Mouse (Mus musculus) neural tube, embryonic 12.5 days (tissue): Measurements from ENCODE around the gene Tmem128. TPM values are rescaled to one million over a fixed set of nuclear protein-coding genes. Genes with fewer than 3 reads are reported as not detected.

Source experiments
- ATAC-seq: fragments of 200-750 bp; cut with Nextera tagmentation; 2 replicates; pipeline ENCODE4 v1.8.0; 2017; ENCODE audit warnings: low read depth, mild to moderate bottlenecking, moderate TSS enrichment, moderate library complexity; ENCODE audit not compliant: low FRiP score
- H3K27ac ChIP-seq: fragments of 300-500 bp; sonication (generic); 2 replicates; pipeline ENCODE4 v1.5.1; 2016
- H3K27me3 ChIP-seq: fragments of 300-500 bp; sonication (generic); replicated peaks from 2 replicates; pipeline ENCODE4 v1.6.1; 2016; ENCODE audit warnings: mild to moderate bottlenecking
- H3K36me3 ChIP-seq: fragments of 300-500 bp; sonication (generic); 2 replicates; pipeline ENCODE4 v1.6.1; 2016; ENCODE audit warnings: mild to moderate bottlenecking
- H3K4me1 ChIP-seq: fragments of 300-500 bp; sonication (generic); 2 replicates; pipeline ENCODE4 v1.6.1; 2016
- H3K4me2 ChIP-seq: fragments of 300-500 bp; sonication (generic); replicated peaks from 2 replicates; pipeline ENCODE4 v1.6.1; 2016; ENCODE audit warnings: mild to moderate bottlenecking
- H3K4me3 ChIP-seq: fragments of 300-500 bp; sonication (generic); 2 replicates; pipeline ENCODE4 v1.5.1; 2016
- H3K9ac ChIP-seq: fragments of 300-500 bp; sonication (generic); 2 replicates; pipeline ENCODE4 v1.6.1; 2016; ENCODE audit warnings: mild to moderate bottlenecking
- H3K9me3 ChIP-seq: fragments of 300-500 bp; sonication (generic); 2 replicates; pipeline ENCODE4 v1.6.1; 2016; ENCODE audit warnings: mild to moderate bottlenecking
- WGBS: fragments of 180-500 bp; shearing (Covaris S2); methylation state at CpG from one replicate; pipeline ENCODE4 v1.1.7; 2016; 5-methylcytosine and 5-hydroxymethylcytosine counted together
- polyA plus RNA-seq: library from polyadenylated mRNA; unstranded; fragments of >200 nt; fragmentation: Nextera tagmentation; extraction: Ambion mirVana; gene quantifications from 2 replicates; pipeline ENCODE4 v1.2.1, GENCODE M21; 2016

The Tmem128 gene
- polyA plus RNA-seq, result 101 and 105 TPM in 2 replicates

DNA sequence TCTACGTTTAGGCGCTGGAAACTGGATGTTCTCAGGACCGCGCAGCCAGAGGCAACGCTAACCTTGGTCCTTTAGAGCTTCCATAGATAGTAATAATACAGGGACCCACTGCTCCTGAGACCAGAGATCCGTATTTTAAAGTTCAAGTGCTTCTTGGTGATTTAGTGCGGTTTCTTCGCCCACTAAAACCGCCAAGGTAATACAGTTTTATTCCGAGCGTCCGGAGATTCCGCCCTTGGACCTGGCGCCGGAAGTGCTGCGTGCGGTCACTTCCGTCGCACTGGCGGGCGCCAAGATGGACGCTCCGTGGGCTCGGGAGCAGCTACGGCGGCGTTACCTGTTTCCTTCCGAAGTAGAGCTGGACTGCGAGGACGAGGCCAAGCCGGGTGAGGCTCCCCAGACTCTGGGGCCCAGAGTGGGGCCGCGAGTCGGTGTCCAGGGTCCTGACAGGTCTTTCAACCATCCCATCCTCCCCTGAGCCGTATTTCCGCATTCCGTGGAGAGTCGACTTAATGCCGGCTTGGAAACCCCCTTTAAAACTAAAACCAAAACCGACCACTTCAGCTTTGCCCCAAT lies at the start of gene Tmem128:
TSS of gene Tmem128 (plus strand) at position 79 of the 576 bp plus-strand sequence.
- Histone ChIP-seq H3K27ac (no peak within 1 kb of the TSS), H3K4me2 (peak within 1 kb of the TSS; percentile 80), H3K4me1 (peaks cover 5% of the 10 kb centered on the region; the same call in 1 of the 2 replicates), H3K9me3 (no peaks in the 10 kb centered on the region), H3K4me3 (peak within 1 kb of the TSS; percentile 78), H3K27me3 (no peaks in the 10 kb centered on the region), H3K9ac (peak within 1 kb of the TSS; percentile 71), H3K36me3 (peaks cover 29% of the 10 kb centered on the region)
- peak; percentile 67 for ATAC-seq
- WGBS, result under 1% methylated on average over 40 of the region's 40 CpGs

GRCm38 (mm10) chr5:38211691-38212090 lies 48.3 kb upstream of the Tmem128 start:
- Histone ChIP-seq H3K4me2 (no peak overlapping the region), H3K4me3 (no peak overlapping the region), H3K27me3 (no peaks in the 10 kb centered on the region), H3K9ac (no peak overlapping the region), H3K27ac (no peak overlapping the region), H3K9me3 (no peaks in the 10 kb centered on the region), H3K36me3 (peaks cover 71% of the 10 kb centered on the region), H3K4me1 (no peaks in the 10 kb centered on the region)
- 88% methylated on average over 8 of the region's 8 CpGs for WGBS
- no peak for ATAC-seq

DNA sequence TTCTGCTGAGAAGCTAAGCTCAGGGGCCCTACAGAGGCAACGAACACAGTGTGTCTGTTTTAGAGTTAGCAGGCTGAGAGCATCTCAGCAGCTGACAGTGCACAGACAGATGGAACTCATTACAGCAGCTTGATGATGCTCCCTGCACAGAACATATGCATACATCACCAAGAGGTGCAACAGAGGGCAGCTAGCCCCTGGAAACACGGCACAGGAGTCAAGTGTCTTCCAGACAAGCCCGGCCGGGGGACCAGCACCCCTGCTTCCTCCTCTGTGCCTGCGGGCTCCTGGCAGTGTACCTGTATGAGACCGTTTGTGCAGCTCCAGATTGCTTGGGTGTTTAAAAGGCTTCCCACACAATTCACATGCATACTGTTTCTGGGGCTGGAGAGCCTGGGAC lies 47.0 kb upstream of the Tmem128 start:
- no peaks in the 10 kb centered on the region for H3K27me3 ChIP-seq
- WGBS, result 83% methylated on average over 6 of the region's 6 CpGs
- H3K27ac ChIP-seq, result no peak overlapping the region
- no peak for ATAC-seq
- H3K9me3 ChIP-seq, result no peaks in the 10 kb centered on the region
- H3K36me3 ChIP-seq, result peaks cover 69% of the 10 kb centered on the region
- H3K4me2 ChIP-seq, result no peak overlapping the region
- no peak overlapping the region for H3K9ac ChIP-seq
- H3K4me1 ChIP-seq, result no peaks in the 10 kb centered on the region
- no peak overlapping the region for H3K4me3 ChIP-seq

GRCm38 (mm10) chr5:38219771-38220307 lies 40.1 kb upstream of the Tmem128 start:
- WGBS, result under 1% methylated on average over 35 of the region's 35 CpGs
- Histone ChIP-seq H3K4me2 (peak overlapping the region; percentile 79), H3K9me3 (no peaks in the 10 kb centered on the region), H3K4me3 (peak overlapping the region; percentile 86), H3K27me3 (no peaks in the 10 kb centered on the region), H3K27ac (peak overlapping the region; percentile 32; the same call in 1 of the 2 replicates), H3K4me1 (peaks cover 18% of the 10 kb centered on the region), H3K36me3 (peaks cover 13% of the 10 kb centered on the region), H3K9ac (peak overlapping the region; percentile 79)
- no peak; the same call in none of the 2 replicates for ATAC-seq

DNA sequence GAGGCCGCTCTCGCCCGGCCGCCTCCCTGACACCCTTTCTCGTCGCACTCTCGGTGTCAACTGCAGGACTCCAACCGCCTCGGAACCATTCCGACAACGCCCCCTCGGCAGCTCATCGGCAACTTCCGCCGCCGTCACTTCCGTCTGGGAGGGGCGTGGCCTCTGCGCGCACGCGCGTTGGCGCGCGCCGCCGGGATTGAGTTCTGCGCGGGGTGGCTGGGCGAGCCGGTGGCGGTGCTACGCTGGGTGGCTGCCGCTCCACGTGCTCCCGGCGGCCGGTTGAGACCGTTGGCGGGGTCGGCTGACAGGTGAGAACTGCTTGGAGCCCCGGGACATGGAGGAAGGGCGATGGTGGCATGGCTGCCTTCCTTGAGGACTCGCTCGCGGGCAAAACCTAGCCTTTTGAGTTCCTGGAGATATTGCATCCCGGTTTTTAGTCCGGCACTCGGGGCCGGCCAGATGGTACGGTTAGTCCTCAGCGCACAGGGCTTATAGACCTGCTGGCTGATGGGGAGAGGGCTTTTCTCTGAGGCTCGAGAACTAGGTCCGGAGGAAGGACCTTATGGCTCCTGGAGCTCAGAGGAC lies 39.6 kb upstream of the Tmem128 start, which contains the start of the genes Zbtb49 and Lyar:
TSS of gene Zbtb49 (minus strand) at position 130 of the 585 bp plus-strand sequence.
TSS of gene Lyar (plus strand) at position 143 of the 585 bp plus-strand sequence.
- peaks cover 18% of the 10 kb centered on the region for H3K4me1 ChIP-seq
- H3K4me3 ChIP-seq, result peak within 1 kb of the TSS; percentile 86
- no peaks in the 10 kb centered on the region for H3K9me3 ChIP-seq
- peak; percentile 91 for ATAC-seq
- peaks cover 12% of the 10 kb centered on the region for H3K36me3 ChIP-seq
- H3K9ac ChIP-seq, result peak within 1 kb of the TSS; percentile 79
- peak within 1 kb of the TSS; percentile 32; the same call in 1 of the 2 replicates for H3K27ac ChIP-seq
- WGBS, result under 1% methylated on average over 55 of the region's 55 CpGs
- no peaks in the 10 kb centered on the region for H3K27me3 ChIP-seq
- H3K4me2 ChIP-seq, result peak within 1 kb of the TSS; percentile 79

DNA sequence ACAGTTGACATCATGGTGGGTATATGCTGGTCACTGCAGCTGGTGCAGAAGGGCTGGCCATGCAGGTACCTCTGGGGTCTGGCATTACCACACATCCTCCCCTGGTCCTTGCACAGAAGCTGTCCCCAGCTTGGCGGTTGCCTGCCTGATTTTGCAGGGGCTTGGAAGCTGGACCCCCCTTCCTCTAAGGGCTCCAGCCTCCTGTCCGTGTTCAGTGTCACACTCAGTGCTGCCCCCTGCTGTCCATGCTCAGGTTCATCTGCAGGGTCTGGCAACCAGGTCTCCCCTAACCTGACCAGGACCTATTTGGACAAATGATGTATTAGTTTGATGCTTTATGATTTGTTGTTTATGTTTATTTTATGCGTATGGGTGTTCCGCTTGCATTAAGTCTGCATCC lies 24.6 kb upstream of the Tmem128 start:
- H3K9ac ChIP-seq, result no peak overlapping the region
- H3K4me3 ChIP-seq, result no peak overlapping the region
- H3K4me1 ChIP-seq, result 0 out of 2 replicates have a peak, but pooled peaks cover under 1% of the 10 kb centered on the region
- 0 out of 2 replicates have a peak, but pooled peaks cover 3% of the 10 kb centered on the region for H3K9me3 ChIP-seq
- H3K27ac ChIP-seq, result no peak overlapping the region
- peaks cover 54% of the 10 kb centered on the region for H3K36me3 ChIP-seq
- ATAC-seq, result no peak
- H3K4me2 ChIP-seq, result no peak overlapping the region
- H3K27me3 ChIP-seq, result no peaks in the 10 kb centered on the region
- 70% methylated on average over 4 of the region's 4 CpGs for WGBS

GRCm38 (mm10) chr5:38236627-38237026 lies 23.4 kb upstream of the Tmem128 start:
- Histone ChIP-seq H3K9me3 (0 out of 2 replicates have a peak, but pooled peaks cover 3% of the 10 kb centered on the region), H3K4me1 (peaks cover 10% of the 10 kb centered on the region), H3K27me3 (no peaks in the 10 kb centered on the region), H3K36me3 (peaks cover 42% of the 10 kb centered on the region), H3K9ac (no peak overlapping the region), H3K27ac (no peak overlapping the region), H3K4me3 (no peak overlapping the region), H3K4me2 (no peak overlapping the region)
- ATAC-seq, result no peak
- WGBS, result 92% methylated on average over 2 of the region's 2 CpGs

DNA sequence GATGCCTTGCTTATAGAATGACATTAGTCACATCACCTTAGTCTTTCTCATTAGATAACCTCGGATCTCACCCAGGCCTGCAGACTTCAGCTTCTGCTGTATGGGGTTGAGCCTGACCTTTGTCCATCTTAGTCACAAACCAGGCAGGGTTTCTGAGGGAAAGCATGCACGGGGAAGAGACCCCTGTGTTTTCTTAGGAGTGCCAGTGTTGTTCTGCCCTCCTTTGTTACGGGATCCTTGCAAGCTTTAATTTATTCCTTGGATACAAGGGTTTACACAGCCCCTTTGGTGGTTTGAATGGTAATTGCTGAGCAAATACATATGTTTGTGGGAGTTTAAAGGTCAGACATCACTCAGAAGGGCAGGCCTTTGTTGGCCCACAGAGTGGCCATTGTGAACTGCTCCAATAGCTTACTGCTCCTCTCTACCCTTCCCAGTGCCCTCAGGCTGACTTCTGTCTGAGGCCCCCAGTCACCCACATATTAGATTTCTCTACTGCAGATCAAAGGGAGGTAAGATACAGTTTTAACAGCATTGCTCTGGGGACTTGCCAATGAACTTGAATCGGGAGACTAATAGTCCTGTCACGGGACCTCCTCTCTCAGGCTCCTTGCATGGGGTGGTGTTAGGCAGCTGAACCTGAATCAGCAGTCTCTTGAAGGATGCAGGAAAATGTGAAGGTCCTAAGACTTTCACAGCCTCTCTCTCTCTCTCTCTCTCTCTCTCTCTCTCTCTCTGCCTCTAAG lies 19.1 kb upstream of the Tmem128 start:
- 16% methylated on average over 5 of the region's 5 CpGs for WGBS
- no peak overlapping the region for H3K27ac ChIP-seq
- H3K4me1 ChIP-seq, result peaks cover 10% of the 10 kb centered on the region
- peak; percentile 79 for ATAC-seq
- H3K4me2 ChIP-seq, result no peak overlapping the region
- peaks cover 10% of the 10 kb centered on the region for H3K36me3 ChIP-seq
- H3K4me3 ChIP-seq, result no peak overlapping the region
- 0 out of 2 replicates have a peak, but pooled peaks cover 3% of the 10 kb centered on the region for H3K9me3 ChIP-seq
- H3K9ac ChIP-seq, result no peak overlapping the region
- 0 out of 2 replicates have a peak, but pooled peaks cover 3% of the 10 kb centered on the region for H3K27me3 ChIP-seq

GRCm38 (mm10) chr5:38241473-38241834 lies 18.5 kb upstream of the Tmem128 start:
- H3K9ac ChIP-seq, result no peak overlapping the region
- 64% methylated on average over 3 of the region's 3 CpGs for WGBS
- ATAC-seq, result peak; percentile 69
- H3K9me3 ChIP-seq, result 0 out of 2 replicates have a peak, but pooled peaks cover 3% of the 10 kb centered on the region
- H3K27ac ChIP-seq, result no peak overlapping the region
- H3K4me3 ChIP-seq, result no peak overlapping the region
- H3K4me2 ChIP-seq, result no peak overlapping the region
- H3K36me3 ChIP-seq, result peaks cover 8% of the 10 kb centered on the region
- H3K4me1 ChIP-seq, result peaks cover 10% of the 10 kb centered on the region
- H3K27me3 ChIP-seq, result 0 out of 2 replicates have a peak, but pooled peaks cover 3% of the 10 kb centered on the region

DNA sequence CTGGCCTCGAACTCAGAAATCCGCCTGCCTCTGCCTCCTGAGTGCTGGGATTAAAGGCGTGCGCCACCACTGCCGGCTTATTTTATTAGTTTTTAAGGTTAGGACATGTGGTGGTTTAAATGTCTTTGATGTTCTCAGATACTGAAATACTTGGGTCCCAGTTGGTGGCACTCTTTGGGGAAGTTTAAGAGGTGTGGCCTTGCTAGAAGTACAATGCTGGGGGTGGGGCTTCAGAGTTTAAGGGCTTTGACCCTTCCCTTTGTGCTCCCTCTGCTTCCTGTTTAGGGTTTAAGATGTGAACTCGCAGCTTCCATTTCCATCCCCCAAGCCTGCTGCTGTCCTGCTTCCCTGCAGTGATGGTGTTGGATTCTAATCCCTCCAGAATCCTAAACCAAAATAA lies 18.0 kb upstream of the Tmem128 start:
- Histone ChIP-seq H3K27me3 (0 out of 2 replicates have a peak, but pooled peaks cover 3% of the 10 kb centered on the region), H3K9ac (no peak overlapping the region), H3K4me3 (no peak overlapping the region), H3K9me3 (no peaks in the 10 kb centered on the region), H3K27ac (no peak overlapping the region), H3K4me2 (no peak overlapping the region), H3K36me3 (0 out of 2 replicates have a peak, but pooled peaks cover 3% of the 10 kb centered on the region), H3K4me1 (peaks cover 10% of the 10 kb centered on the region)
- ATAC-seq, result no peak; the same call in 1 of the 2 replicates
- WGBS, result 85% methylated on average over 6 of the region's 6 CpGs

- ATAC-seq, result no peak
- H3K27ac ChIP-seq, result no peak overlapping the region
- no peak overlapping the region for H3K4me2 ChIP-seq
- WGBS, result 45% methylated on average over 4 of the region's 4 CpGs
- H3K9ac ChIP-seq, result no peak overlapping the region
- H3K4me1 ChIP-seq, result no peaks in the 10 kb centered on the region
- H3K27me3 ChIP-seq, result no peaks in the 10 kb centered on the region
- no peak overlapping the region for H3K4me3 ChIP-seq
- H3K36me3 ChIP-seq, result no peaks in the 10 kb centered on the region
- H3K9me3 ChIP-seq, result no peaks in the 10 kb centered on the region
Observed at GRCm38 (mm10) chr5:38255195-38255594, 4.8 kb upstream of the Tmem128 start.

GRCm38 (mm10) chr5:38255644-38256043 lies 4.3 kb upstream of the Tmem128 start:
- H3K4me1 ChIP-seq, result no peaks in the 10 kb centered on the region
- ATAC-seq, result no peak
- 83% methylated on average over 3 of the region's 3 CpGs for WGBS
- H3K9me3 ChIP-seq, result no peaks in the 10 kb centered on the region
- H3K36me3 ChIP-seq, result no peaks in the 10 kb centered on the region
- H3K4me3 ChIP-seq, result no peak overlapping the region
- H3K27me3 ChIP-seq, result no peaks in the 10 kb centered on the region
- H3K4me2 ChIP-seq, result no peak overlapping the region
- H3K27ac ChIP-seq, result no peak overlapping the region
- no peak overlapping the region for H3K9ac ChIP-seq
